Comparison of ENCODE assay signal across 13 mouse cellular contexts in genomic region chr2:134350894-134351501, GRCm38 (mm10).
DNase-seq lines count a peak whose midpoint lies in the region; ATAC-seq and TF ChIP-seq lines count a peak whose summit lies in the region.
"Had no signal": no experiment of that assay in that cellular context is flagged by ENCODE, and none has a peak within 500 bp of the region (broad histone marks: within the 10 kb centered on the region; RNA-seq: fewer than 3 reads in every experiment).

No protein-coding gene starts in this region.

- no peak for DNase-seq in forebrain, embryonic 10.5 days (ENCODE audit: extremely low spot score, low spot score)
- no peak for DNase-seq in forebrain, postnatal 0 days
- peak; percentile 62 for DNase-seq in forebrain, embryonic 14.5 days (ENCODE audit: low spot score)
- DNase-seq in retina, embryonic 14.5 days (ENCODE audit: low spot score), result peak; percentile 6
- no peak for DNase-seq in adrenal gland, postnatal 4 days (ENCODE audit: low spot score in 2 of 2)
- DNase-seq: heart, postnatal 4 days; kidney, adult 18-20 months; liver, embryonic 13.5 days had no signal

- H3K27me3 ChIP-seq in forebrain, embryonic 10.5 days (ENCODE audit: poor library complexity, severe bottlenecking), result no peaks in the 10 kb centered on the region
- H3K27me3 ChIP-seq in forebrain, postnatal 0 days (ENCODE audit: insufficient read depth, low read length), result no peaks in the 10 kb centered on the region
- H3K27me3 ChIP-seq in neural tube, embryonic 14.5 days (ENCODE audit: control insufficient read depth, insufficient read depth, low read length), result no peaks in the 10 kb centered on the region
- H3K27me3 ChIP-seq in neural tube, embryonic 15.5 days (replicated peaks), result no peaks in the 10 kb centered on the region
- no peaks in the 10 kb centered on the region for H3K27me3 ChIP-seq in forebrain, embryonic 14.5 days (replicated peaks; ENCODE audit: control insufficient read depth, insufficient read depth, low read length)
- no peaks in the 10 kb centered on the region for H3K27me3 ChIP-seq in heart, embryonic 12.5 days (replicated peaks)
- H3K27me3 ChIP-seq: heart, embryonic 13.5 days; liver, embryonic 13.5 days had no signal

- 78% methylated on average over 8 of the region's 8 CpGs for WGBS in forebrain, embryonic 10.5 days
- WGBS in forebrain, postnatal 0 days, result 39% methylated on average over 8 of the region's 8 CpGs
- WGBS in neural tube, embryonic 14.5 days, result 63% methylated on average over 8 of the region's 8 CpGs
- WGBS in neural tube, embryonic 15.5 days, result 64% methylated on average over 8 of the region's 8 CpGs
- 26% methylated on average over 8 of the region's 8 CpGs for whole genome bisulfite sequencing in forebrain, embryonic 14.5 days
- WGBS in heart, embryonic 12.5 days, result 75% methylated on average over 8 of the region's 8 CpGs

- H3K4me2 ChIP-seq in forebrain, postnatal 0 days (ENCODE audit: low read depth), result no peak overlapping the region
- no peak overlapping the region for H3K4me2 ChIP-seq in neural tube, embryonic 14.5 days (ENCODE audit: low read depth, low read length)
- H3K4me2 ChIP-seq in neural tube, embryonic 15.5 days, result no peak overlapping the region
- H3K4me2 ChIP-seq in forebrain, embryonic 14.5 days (ENCODE audit: low read length), result no peak overlapping the region
- no peak overlapping the region for H3K4me2 ChIP-seq in heart, embryonic 12.5 days
- H3K4me2 ChIP-seq: heart, embryonic 13.5 days; liver, embryonic 13.5 days had no signal

- peaks cover 23% of the 10 kb centered on the region for H3K4me1 ChIP-seq in forebrain, embryonic 10.5 days
- no peaks in the 10 kb centered on the region for H3K4me1 ChIP-seq in forebrain, postnatal 0 days (ENCODE audit: insufficient read depth)
- H3K4me1 ChIP-seq in neural tube, embryonic 14.5 days (ENCODE audit: control insufficient read depth, insufficient read depth, low read length), result no peaks in the 10 kb centered on the region
- H3K4me1 ChIP-seq in neural tube, embryonic 15.5 days, result 0 out of 2 replicates have a peak, but pooled peaks cover 3% of the 10 kb centered on the region
- peaks cover 12% of the 10 kb centered on the region for H3K4me1 ChIP-seq in forebrain, embryonic 14.5 days (ENCODE audit: control insufficient read depth, insufficient read depth, low read length)
- H3K4me1 ChIP-seq in heart, embryonic 12.5 days (replicated peaks), result no peaks in the 10 kb centered on the region
- H3K4me1 ChIP-seq: heart, embryonic 13.5 days; liver, embryonic 13.5 days had no signal

- no peak overlapping the region for H3K9ac ChIP-seq in forebrain, postnatal 0 days
- H3K9ac ChIP-seq in neural tube, embryonic 14.5 days (replicated peaks; ENCODE audit: low read depth, low read length), result no peak overlapping the region
- H3K9ac ChIP-seq in neural tube, embryonic 15.5 days (replicated peaks), result no peak overlapping the region
- H3K9ac ChIP-seq in forebrain, embryonic 14.5 days (ENCODE audit: low read length), result no peak overlapping the region
- no peak overlapping the region for H3K9ac ChIP-seq in heart, embryonic 12.5 days
- H3K9ac ChIP-seq: heart, embryonic 13.5 days; liver, embryonic 13.5 days had no signal

- no peak for TF ChIP-seq CTCF in forebrain, postnatal 0 days (IDR thresholded peaks at IDR 0.05; ENCODE audit: low read depth)

- no peaks in the 10 kb centered on the region for H3K9me3 ChIP-seq in forebrain, embryonic 10.5 days
- no peaks in the 10 kb centered on the region for H3K9me3 ChIP-seq in forebrain, postnatal 0 days (ENCODE audit: low read length)
- H3K9me3 ChIP-seq in neural tube, embryonic 14.5 days (ENCODE audit: control insufficient read depth, low read length), result no peaks in the 10 kb centered on the region
- no peaks in the 10 kb centered on the region for H3K9me3 ChIP-seq in neural tube, embryonic 15.5 days (replicated peaks)
- no peaks in the 10 kb centered on the region for H3K9me3 ChIP-seq in forebrain, embryonic 14.5 days (replicated peaks; ENCODE audit: control insufficient read depth, low read length)
- no peaks in the 10 kb centered on the region for H3K9me3 ChIP-seq in heart, embryonic 12.5 days (replicated peaks)
- H3K9me3 ChIP-seq: heart, embryonic 13.5 days; liver, embryonic 13.5 days had no signal

- no peak for ATAC-seq in forebrain, postnatal 0 days
- ATAC-seq in neural tube, embryonic 14.5 days (ENCODE audit: low read depth), result 0 out of 2 replicates have a peak, but pooled peaks have one; percentile 54
- no peak for ATAC-seq in neural tube, embryonic 15.5 days (ENCODE audit: low FRiP score)
- ATAC-seq in forebrain, embryonic 14.5 days, result peak; percentile 77
- no peak for ATAC-seq in heart, embryonic 12.5 days (ENCODE audit: insufficient number of reproducible peaks, low FRiP score)

- H3K27ac ChIP-seq in forebrain, embryonic 10.5 days, result peak overlapping the region; percentile 42; the same call in 1 of the 2 replicates
- no peak overlapping the region for H3K27ac ChIP-seq in forebrain, postnatal 0 days (ENCODE audit: low read depth, low read length)
- H3K27ac ChIP-seq in neural tube, embryonic 14.5 days (ENCODE audit: low read depth, low read length), result no peak overlapping the region
- H3K27ac ChIP-seq in neural tube, embryonic 15.5 days (replicated peaks), result no peak overlapping the region
- peak overlapping the region; percentile 61; the same call in 1 of the 2 replicates for H3K27ac ChIP-seq in forebrain, embryonic 14.5 days (ENCODE audit: low read depth, low read length)
- H3K27ac ChIP-seq in heart, embryonic 12.5 days (ENCODE audit: poor library complexity, severe bottlenecking), result no peak overlapping the region
- H3K27ac ChIP-seq: heart, embryonic 13.5 days; liver, embryonic 13.5 days had no signal

- no peaks in the 10 kb centered on the region for H3K36me3 ChIP-seq in forebrain, embryonic 10.5 days (replicated peaks)
- H3K36me3 ChIP-seq in forebrain, postnatal 0 days (ENCODE audit: insufficient read depth), result no peaks in the 10 kb centered on the region
- no peaks in the 10 kb centered on the region for H3K36me3 ChIP-seq in neural tube, embryonic 14.5 days (ENCODE audit: control insufficient read depth, insufficient read depth, low read length)
- H3K36me3 ChIP-seq in neural tube, embryonic 15.5 days, result no peaks in the 10 kb centered on the region
- H3K36me3 ChIP-seq in forebrain, embryonic 14.5 days (ENCODE audit: control insufficient read depth, insufficient read depth, low read length), result no peaks in the 10 kb centered on the region
- no peaks in the 10 kb centered on the region for H3K36me3 ChIP-seq in heart, embryonic 12.5 days
- H3K36me3 ChIP-seq: heart, embryonic 13.5 days; liver, embryonic 13.5 days had no signal

- H3K4me3 ChIP-seq in forebrain, embryonic 10.5 days, result no peak overlapping the region
- no peak overlapping the region for H3K4me3 ChIP-seq in forebrain, postnatal 0 days (ENCODE audit: low read depth, low read length)
- no peak overlapping the region for H3K4me3 ChIP-seq in neural tube, embryonic 14.5 days (ENCODE audit: low read depth, low read length)
- H3K4me3 ChIP-seq in neural tube, embryonic 15.5 days (replicated peaks), result no peak overlapping the region
- no peak overlapping the region for H3K4me3 ChIP-seq in forebrain, embryonic 14.5 days (ENCODE audit: low read depth, low read length)
- no peak overlapping the region for H3K4me3 ChIP-seq in heart, embryonic 12.5 days
- H3K4me3 ChIP-seq: heart, embryonic 13.5 days; liver, embryonic 13.5 days; myocyte had no signal

Comparison
In these comparisons a context has a peak if more than half of its experiments do, and no peak if none do; other contexts are left out.
1. DNase-seq: peak in forebrain, embryonic 14.5 days (single experiment) and retina, embryonic 14.5 days (single experiment); none in forebrain, embryonic 10.5 days (single experiment), forebrain, postnatal 0 days (single experiment) and adrenal gland, postnatal 4 days (0 of 2).
2. H3K27ac ChIP-seq: peak in forebrain, embryonic 10.5 days (single experiment) and forebrain, embryonic 14.5 days (single experiment); none in forebrain, postnatal 0 days (single experiment), neural tube, embryonic 14.5 days (single experiment), neural tube, embryonic 15.5 days (single experiment) and heart, embryonic 12.5 days (single experiment).
3. ATAC-seq: peak in neural tube, embryonic 14.5 days (single experiment) and forebrain, embryonic 14.5 days (single experiment); none in forebrain, postnatal 0 days (single experiment), neural tube, embryonic 15.5 days (single experiment) and heart, embryonic 12.5 days (single experiment).